Mouse (Mus musculus): ENCODE measurements around the gene Bmp7. TPM values are rescaled to one million over a fixed set of nuclear protein-coding genes. Genes with fewer than 3 reads are reported as not detected.

Bmp7 gene
- total RNA-seq, 1 experiment from 2014 or later = 15.9 TPM

Small RNA genes within 50 kb of the gene (microRNA-seq; reads per million reads assigned to microRNA genes)
- 0 reads per million in 2 experiments for gene Gm22773

Other genes with a start within 250 kb of the Bmp7 start
- gene Spo11, start 37.4 kb upstream of the Bmp7 start, total RNA-seq (2021) = not detected in 2 replicates
- 55.3 and 65.0 TPM in 2 replicates for gene Rae1, start 59.8 kb upstream of the Bmp7 start, total RNA-seq (2021)
- 31.6 and 36.2 TPM in 2 replicates for gene Rbm38, start 80.2 kb upstream of the Bmp7 start, total RNA-seq (2021)
- gene Ctcfl, start 179.2 kb upstream of the Bmp7 start, total RNA-seq (2021) = 0.15 TPM in 2 replicates
- gene Pck1, start 212.7 kb upstream of the Bmp7 start, total RNA-seq (2021) = 1,355 and 1,486 TPM in 2 replicates

Measured in adrenal gland, postnatal 14 days (tissue).